Mouse (Mus musculus) R1 (cell line): ENCODE results near the gene 4930512M02Rik.
"Not testable (repeated sequence)": the region's sequence is repeated elsewhere in the genome, so short reads cannot be mapped to it uniquely, and the experiment has no call there.

ENCODE experiments used
- DNase-seq: peaks from one replicate; pipeline ENCODE4 v3.0.0-alpha.2; 2018; ENCODE audit warnings: low read depth, low spot score

The 4930512M02Rik gene

GRCm38 (mm10) chr11:11627735-11628134 lies at the start of gene 4930512M02Rik:
TSS of gene 4930512M02Rik (minus strand) at chr11:11627835.
- DNase-seq, result not testable (repeated sequence)

- DNase-seq, result no peak
Observed at GRCm38 (mm10) chr11:11677165-11677564, 49.5 kb upstream of the 4930512M02Rik start.

- DNase-seq, result no peak
Observed at GRCm38 (mm10) chr11:11676068-11676741, 48.6 kb upstream of the 4930512M02Rik start.

GRCm38 (mm10) chr11:11675063-11675462 lies 47.4 kb upstream of the 4930512M02Rik start:
- no peak for DNase-seq

GRCm38 (mm10) chr11:11672974-11673373 lies 45.3 kb upstream of the 4930512M02Rik start:
- DNase-seq, result no peak

GRCm38 (mm10) chr11:11667922-11668290 lies 40.3 kb upstream of the 4930512M02Rik start:
- no peak for DNase-seq

- no peak for DNase-seq
Observed at GRCm38 (mm10) chr11:11667254-11667921, 39.8 kb upstream of the 4930512M02Rik start.

GRCm38 (mm10) chr11:11660651-11661050 lies 33.0 kb upstream of the 4930512M02Rik start:
- no peak for DNase-seq

GRCm38 (mm10) chr11:11658834-11659233 lies 31.2 kb upstream of the 4930512M02Rik start:
- no peak for DNase-seq

GRCm38 (mm10) chr11:11657634-11658033 lies 30.0 kb upstream of the 4930512M02Rik start:
- no peak for DNase-seq

- DNase-seq, result peak; percentile 10
Observed at GRCm38 (mm10) chr11:11656995-11657530, 29.4 kb upstream of the 4930512M02Rik start.

- DNase-seq, result no peak
Observed at GRCm38 (mm10) chr11:11656388-11656787, 28.8 kb upstream of the 4930512M02Rik start.

- DNase-seq, result no peak
Observed at GRCm38 (mm10) chr11:11644303-11644702, 16.7 kb upstream of the 4930512M02Rik start.

GRCm38 (mm10) chr11:11624073-11624705 lies 3.4 kb downstream of the 4930512M02Rik start:
- no peak for DNase-seq

- no peak for DNase-seq
Observed at GRCm38 (mm10) chr11:11609243-11609642, 18.4 kb downstream of the 4930512M02Rik start.

GRCm38 (mm10) chr11:11587327-11587726 lies 40.3 kb downstream of the 4930512M02Rik start:
- DNase-seq, result no peak

GRCm38 (mm10) chr11:11586423-11586822 lies 41.2 kb downstream of the 4930512M02Rik start:
- DNase-seq, result no peak

- DNase-seq, result peak; percentile 57
Observed at GRCm38 (mm10) chr11:11573691-11574090, 53.9 kb downstream of the 4930512M02Rik start.

GRCm38 (mm10) chr11:11570747-11571146 lies 56.9 kb downstream of the 4930512M02Rik start:
- DNase-seq, result no peak

- no peak for DNase-seq
Observed at GRCm38 (mm10) chr11:11569466-11570132, 58.0 kb downstream of the 4930512M02Rik start.

- DNase-seq, result no peak
Observed at GRCm38 (mm10) chr11:11568033-11568432, 59.6 kb downstream of the 4930512M02Rik start.
